Mouse (Mus musculus) right cerebral cortex, adult 18-20 months (tissue): Measurements from ENCODE around the gene Vmn1r170.
"Not testable (repeated sequence)": the region's sequence is repeated elsewhere in the genome, so short reads cannot be mapped to it uniquely, and the experiment has no call there.

ENCODE experiments used
- DNase-seq: peaks from one replicate; pipeline ENCODE4 v3.0.0; 2022; ENCODE audit warnings: mixed read lengths

Gene Vmn1r170

GRCm38 (mm10) chr7:23605875-23606274 is at the start of gene Vmn1r170:
Gene Vmn1r170, plus strand, starts transcription at chr7:23606175.
- DNase-seq = not testable (repeated sequence)

- DNase-seq = not testable (repeated sequence)
Measured at GRCm38 (mm10) chr7:23575226-23575625, 30.7 kb upstream of the Vmn1r170 start, which contains the start of gene Vmn1r169. Gene Vmn1r169, plus strand, starts transcription at chr7:23575526.

- DNase-seq = no peak
Measured at GRCm38 (mm10) chr7:23630422-23630821, 24.4 kb downstream of the Vmn1r170 start, which contains the start of gene Vmn1r171. Gene Vmn1r171, plus strand, starts transcription at chr7:23630722.
